Mouse (Mus musculus): Measurements from ENCODE around the gene Dscam.
"Not testable (repeated sequence)": the region's sequence is repeated elsewhere in the genome, so short reads cannot be mapped to it uniquely, and the experiment has no call there.

Gene Dscam

DNA sequence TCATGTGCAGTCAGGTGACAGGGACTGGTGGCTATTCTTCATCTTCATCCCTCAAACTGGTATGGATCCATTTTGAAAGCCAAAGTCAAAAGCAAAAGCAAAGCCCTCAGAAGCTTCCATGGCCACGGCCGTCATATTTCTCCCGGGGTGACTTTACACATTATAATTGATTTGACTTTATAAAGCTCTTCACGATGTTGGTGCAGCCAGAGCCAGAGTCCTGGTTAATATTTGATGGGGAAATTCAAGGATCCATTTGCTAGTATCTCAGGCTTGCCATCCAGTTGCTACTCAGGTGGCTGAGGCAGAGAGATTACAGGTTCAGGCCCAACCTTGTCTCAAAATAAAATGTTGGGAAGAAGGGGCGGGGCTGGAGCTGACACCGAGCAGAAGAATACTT is 238.3 kb downstream of the Dscam start:
- DNase-seq: no peak

DNA sequence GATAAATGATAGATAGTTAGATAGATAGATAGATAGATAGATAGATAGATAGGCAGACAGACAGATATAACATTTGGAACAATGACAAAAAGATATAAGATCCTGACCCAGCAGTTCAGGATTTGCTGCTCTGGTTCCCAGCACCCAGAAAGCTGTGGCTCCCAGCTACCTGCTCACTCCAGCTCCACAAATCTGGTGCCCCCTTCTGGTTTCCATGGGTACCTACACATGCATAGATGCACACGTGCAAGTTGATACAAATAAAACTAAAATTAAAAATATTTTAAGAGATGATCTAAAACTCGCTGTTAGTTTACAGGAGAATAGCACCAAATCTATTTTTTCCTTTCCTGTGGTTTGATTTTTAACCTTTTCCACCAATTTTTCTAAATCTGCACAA is 238.8 kb downstream of the Dscam start:
- no peak for DNase-seq

DNA sequence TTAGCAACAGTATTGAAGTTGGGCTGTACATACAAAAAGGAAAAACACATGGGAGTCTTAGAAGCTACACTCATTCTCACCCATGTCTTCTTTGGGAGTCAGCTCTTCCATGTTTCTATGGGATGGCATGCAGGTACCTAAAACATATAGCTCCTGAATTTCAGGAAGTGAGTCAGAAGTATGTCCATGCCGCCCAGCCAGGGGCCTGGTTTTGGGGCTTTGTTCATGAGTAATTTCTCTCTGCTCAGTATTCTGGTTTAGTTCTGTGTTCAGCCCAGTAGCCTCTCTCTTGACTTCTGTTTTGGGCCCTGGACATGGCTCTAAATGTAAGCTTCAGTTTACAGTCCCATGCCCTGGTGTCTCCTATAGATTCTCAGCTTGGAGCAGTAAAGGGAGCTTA is 242.5 kb downstream of the Dscam start:
- DNase-seq: no peak

DNA sequence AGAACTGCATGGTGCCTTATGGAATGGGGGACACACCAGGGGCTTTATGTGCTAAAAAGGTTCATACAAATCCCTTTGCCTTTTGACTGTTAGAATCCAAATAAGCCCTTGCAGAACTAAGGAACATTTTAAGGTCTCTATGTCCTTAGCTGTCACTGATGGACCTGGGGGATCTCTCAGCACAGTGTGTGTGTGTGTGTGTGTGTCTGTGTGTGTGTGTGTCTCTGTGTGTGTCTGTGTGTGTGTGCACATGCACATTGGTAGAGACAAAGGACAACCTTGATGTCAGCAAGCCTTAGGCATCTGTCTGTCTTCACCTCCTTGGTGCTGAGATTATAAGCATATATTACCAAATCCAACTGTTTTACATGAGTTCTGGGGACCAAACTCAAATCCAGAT is 243.1 kb downstream of the Dscam start:
- DNase-seq: no peak

DNA sequence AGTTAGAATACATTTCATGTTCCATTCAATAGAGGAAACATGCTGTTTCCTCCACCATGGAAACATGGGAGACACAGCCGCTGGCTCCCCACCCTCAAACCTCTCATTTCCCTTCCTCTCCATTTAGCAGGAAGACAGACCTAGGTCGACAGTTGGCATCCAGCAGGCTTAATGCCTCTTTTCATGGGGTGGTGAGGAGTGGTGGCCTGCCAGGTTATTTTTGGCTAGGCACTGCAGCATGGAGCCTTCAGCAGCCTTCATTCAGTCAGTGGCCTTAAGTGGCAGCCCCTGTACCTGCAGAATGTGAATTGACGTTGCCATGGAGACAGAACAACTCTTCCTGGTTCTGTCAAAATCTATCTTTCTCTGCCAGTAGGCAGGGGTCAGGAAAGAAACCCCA is 243.6 kb downstream of the Dscam start:
- DNase-seq: no peak

DNA sequence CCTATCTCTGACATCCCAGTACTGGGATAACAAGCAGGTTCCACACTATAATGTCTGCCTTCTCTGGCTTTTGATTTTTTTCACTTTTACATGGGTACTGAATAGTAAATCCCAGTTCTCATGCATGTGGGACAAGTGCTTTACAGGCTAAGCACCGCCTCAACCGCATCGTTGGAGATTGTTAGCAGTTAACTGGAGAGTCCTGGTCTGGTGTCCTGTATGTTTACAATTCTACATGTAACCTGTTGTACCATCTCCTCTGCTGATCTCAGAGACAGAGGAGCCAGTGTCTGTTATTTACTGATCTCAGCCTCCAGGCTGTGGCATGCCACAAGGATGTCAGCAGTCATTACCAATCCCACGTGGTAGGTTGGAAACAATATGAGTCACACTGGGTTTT is 246.6 kb downstream of the Dscam start:
- DNase-seq: no peak

DNA sequence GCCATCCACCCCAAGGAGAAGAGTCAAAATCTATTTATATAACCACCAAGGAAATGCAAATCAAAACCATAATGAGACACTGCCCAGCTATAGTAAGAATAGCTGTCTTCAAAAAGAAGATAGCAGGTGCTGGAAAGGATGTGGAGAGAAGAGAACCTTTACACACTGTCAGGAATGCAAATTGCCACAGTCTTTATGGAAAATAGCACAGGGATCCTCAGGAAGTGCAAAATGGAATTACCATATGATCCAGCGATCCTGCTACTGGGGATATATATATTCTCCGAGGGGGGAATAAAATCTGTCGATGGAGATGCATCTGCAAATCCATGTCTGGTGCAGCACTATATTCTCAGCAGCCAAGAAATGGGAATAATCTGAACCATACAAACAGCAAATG is 256.1 kb downstream of the Dscam start:
- DNase-seq: no peak

DNA sequence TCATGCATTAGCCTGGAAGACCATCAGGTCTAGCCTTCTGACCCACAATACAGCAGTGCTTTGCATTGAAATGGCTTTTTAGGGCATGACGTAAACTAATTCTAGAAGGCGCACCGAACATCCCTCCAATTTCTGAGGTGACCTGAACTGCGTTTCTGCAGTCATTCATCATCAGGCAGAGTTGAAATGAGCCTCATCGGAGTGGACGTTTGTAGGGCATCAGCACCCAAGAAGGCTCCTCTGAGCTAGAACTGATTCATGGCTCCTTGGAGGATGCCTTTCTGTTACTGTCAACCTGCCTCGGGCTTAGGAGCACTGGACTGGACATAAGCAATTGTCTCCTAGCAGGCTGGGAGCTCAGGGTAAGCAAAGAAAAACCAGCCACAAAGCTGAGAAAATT is 257.7 kb downstream of the Dscam start:
- no peak for DNase-seq

DNA sequence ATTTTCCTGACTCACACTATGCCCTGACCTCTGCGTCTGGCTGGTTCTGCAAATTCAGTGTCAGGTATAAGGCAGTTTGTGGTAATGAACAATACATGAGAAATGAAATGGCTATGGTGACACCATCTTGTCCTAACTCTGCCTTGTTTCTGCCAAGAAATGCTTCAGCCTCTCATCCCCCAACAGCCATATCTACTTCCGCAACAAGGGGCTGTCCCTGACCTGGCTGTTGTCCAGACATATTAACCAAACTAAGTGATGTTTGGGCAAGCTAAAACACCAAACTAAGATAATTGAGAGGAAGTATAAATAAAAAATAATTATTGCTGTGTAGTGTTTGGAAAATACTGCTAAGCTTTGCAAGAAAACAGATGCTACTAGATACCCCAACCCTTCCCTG is 258.4 kb downstream of the Dscam start:
- DNase-seq: no peak

DNA sequence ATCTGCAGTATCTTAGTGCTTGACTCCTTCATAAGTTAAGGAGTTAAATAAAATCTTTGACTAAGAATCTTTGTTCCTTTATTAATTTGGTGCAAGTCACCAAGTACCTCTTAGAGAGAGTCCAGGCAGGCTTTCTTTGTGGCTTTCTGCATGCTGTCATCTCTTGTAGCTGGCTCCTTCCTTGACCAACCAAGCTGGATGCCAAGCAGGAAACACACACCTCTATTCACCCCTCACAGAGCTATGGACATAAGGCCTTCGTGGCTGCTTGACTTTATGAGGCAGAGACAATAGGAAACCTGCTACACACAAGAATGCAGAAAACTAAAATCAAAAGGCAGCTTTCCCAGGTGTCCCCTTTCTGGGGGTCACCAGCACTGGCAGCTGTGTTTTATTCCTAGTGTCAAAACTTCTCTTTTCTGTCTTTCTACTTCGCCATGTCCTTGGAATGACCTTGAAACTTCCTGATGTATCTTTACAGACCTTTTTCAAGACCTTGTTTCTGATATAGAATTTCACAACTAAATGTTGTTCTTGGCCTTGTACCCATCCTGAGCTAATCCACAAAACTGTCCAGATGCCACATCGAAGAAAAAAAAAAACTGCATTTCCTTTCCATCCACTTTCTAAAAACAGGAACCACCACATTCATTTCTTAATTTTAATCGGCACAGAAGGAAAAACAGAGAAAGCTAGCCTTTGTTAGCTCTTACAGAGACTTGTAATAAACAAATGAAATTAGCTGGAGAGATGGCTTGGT is 260.0 kb downstream of the Dscam start:
- no peak for DNase-seq

DNA sequence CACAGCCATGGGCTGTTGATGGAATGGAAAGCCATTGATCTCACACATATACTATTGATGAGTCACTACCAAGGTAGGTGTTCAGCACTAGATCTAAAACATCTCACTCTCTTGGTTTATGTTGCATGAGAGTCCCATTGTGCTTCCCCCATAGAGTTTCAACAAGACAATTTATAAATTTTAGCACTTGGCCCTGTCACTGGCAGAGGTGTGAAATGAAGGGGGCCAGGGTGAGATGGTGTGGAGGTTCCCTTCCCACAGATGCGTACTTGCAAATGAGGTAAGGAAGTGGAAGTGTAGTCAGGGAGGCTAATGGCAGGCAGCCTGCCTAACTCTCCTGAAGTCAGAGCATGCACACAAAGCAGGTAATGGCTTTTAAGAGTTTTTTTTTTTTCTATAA is 262.7 kb downstream of the Dscam start:
- DNase-seq: no peak

DNA sequence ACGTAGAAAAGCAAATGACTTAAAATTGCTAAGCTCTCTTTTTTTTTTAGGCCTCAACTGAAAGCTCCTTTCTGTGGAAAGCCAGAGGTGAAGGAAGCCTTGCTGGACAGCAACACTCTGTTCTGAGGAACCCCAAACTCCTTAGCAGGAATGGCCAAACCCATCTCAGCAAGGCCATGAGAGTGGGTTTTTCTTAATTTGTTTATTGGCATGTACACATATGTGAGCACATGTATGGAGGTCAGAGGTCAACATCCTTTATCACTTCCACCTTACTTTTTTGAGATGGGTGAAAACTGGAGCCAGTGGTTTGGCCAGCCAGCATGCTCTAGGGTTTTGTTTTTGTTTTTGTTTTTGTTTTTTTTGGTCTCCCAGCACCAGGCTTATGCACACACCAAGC is 263.5 kb downstream of the Dscam start:
- DNase-seq: no peak

DNA sequence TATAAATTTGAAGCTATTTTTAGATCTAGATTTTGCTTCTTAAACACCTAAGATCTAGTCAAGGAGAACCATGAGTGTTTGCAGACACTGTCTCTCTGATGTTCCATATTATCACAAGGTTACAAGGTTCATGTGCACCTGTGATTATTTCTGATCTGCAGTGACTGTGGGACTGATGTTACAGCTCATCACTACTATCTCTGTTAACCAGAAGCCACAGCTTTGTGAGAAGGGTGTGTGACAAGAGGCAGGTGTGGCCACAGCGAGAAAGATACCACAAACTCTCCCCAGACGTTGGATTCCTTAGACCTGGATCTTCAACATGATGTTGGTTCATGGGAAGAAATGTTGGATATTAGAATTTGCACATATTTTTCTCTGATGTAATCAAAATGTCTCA is 263.9 kb downstream of the Dscam start:
- DNase-seq: no peak

DNA sequence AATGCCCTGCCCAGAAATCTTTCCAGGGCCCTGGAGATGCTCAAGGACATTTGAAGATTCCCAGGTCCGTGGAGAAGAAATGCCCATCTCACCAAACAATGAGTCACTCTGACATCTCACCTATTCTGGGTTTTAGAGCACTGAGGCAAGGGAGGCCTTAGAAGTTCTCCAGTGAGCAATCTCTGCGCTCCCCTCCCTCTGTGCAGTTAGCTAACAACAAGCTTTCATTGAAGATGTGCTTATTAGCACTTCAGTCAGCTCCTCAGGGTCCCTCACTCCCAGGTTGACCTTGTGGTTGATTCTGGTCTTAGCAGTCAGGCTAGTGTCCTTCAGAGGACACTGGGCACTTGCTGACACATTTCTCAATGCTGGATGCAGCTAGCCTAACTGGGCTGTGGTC is 265.8 kb downstream of the Dscam start:
- DNase-seq: no peak

DNA sequence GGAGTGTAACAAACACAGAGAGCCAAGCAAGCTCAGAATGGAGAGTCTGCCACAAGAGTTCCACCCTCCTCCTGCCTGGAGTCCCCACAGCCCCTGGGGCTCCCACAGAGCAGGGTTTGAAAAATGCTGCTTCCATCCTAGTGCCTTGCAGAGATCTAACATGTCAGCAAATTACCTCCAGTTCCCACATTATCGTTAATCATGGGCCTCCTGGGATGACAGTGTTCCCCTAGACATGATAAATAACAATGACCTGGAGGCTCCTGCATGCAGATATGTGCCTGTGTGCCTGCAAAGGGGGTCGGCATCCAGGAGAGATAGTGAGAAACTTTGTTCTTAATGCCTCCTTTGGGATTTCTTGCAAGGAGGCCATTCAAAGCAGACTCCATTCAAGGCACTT is 266.2 kb downstream of the Dscam start:
- no peak for DNase-seq

DNA sequence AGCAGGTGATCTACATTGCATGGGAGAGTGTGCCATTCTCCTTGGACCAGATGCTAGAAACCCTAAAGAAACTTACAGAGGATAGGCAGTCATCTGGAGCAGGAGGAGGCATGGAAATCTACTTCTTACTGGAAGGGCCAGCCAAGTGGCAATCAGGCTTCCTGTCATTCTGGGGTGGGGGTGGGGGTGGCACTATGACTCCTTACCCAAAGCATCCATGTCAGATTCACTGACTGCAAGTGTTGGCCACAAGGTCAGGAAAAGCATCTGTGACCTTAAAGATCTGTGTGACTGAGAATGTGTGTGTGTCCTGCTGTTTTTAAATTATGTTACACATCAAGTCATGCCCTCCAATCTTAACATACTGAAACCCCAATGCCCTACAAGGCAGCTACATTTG is 268.0 kb downstream of the Dscam start:
- no peak for DNase-seq

DNA sequence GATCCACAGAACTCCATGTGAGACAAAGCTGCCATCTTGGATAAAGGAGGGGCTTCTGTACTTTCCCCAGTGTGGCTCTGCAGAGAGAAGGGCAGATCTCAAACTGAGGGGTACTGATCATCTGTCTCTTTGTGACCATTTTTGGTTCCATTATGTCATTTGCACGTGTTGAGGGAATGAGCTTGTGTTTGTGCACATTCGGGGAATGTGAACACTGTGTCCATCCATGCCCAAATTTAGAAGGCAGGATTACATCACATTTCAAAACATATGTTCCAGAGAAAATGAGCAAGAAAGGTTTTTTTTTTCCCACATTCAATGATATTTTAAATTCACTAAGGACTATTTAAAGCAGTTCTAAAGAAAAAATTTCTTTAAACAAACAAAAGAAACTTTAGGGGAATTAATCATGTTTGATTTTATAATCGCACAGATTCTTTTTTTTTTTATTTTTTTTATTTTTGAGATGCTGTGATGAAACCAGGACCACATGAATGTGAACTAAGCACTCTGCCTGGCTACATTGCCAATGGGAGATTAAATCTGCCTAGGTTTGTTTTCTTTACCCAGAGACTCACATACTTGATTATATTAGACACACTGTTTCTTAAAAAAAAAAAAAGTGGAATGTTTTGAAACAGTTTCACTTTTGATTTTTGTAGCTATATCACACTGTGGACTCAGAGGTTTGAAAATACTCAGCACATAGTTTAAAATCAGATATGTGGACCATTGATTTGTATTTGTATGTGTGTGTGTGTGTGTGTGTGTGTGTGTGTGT is 269.1 kb downstream of the Dscam start:
- DNase-seq: no peak

DNA sequence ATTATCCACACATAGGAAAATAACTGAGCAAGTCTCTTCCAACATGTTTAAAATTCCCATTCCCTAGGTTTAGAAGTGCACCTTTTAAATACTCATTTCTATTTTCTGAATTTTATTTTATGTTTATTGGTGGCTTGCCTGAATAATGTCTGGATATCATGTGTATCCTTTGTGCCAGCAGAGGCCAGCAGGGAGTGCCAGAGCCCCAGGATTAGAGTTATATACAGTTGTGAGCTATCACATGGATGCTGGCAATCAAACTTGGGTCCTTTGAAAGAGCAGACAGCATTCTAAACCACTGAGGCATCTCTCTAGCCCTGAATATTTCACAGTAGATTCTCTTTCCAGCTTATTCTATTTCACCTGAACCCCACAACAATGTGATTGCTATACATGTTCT is 271.2 kb downstream of the Dscam start:
- no peak for DNase-seq

DNA sequence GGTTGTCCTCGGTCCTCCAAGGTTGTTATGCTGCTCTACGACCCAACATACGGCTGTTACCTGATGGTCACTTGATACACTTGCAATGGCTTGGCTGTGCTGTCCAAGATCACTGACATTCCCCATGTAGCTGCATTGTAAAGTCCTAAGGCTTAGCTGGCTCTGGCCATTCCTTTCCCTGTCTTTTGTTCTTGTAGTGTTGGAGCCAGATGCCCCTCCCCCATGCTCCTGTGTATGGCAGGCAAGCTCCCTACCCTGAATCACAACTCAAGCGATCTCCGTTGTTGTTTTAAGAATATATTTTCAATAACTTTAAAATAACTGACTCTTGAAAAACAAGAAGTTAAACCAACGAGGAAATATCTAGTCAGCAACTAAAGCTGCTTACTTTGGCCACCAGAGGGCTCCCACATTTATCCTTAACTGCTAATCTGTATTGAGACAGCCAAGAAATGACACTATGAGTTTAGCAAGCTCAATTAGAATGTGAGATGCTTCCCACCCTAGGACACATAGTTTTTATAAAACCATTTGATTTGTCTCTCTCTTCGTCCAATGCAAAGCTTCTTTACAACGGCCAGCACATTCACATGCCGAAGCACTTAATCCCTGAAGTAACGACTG is 273.9 kb downstream of the Dscam start:
- DNase-seq: no peak

DNA sequence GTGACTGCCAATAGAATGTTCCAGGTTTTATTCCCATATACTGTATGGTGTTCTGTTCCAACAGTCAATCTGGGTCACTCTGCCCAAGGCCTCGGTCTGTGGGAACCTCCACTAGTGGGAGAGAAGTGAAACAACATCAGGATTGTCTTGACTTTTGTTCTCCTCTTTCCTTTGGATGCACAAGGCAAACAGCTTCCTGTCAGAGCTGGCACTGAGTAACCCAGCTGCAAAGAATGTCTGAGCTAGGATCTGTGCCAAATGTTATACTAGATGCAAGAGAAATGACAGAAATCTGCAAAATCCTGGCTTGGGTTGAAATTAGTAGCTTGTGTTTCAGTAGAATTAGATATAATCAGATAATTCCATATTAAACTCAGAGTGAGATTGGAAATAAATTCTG is 282.5 kb downstream of the Dscam start:
- no peak for DNase-seq

DNA sequence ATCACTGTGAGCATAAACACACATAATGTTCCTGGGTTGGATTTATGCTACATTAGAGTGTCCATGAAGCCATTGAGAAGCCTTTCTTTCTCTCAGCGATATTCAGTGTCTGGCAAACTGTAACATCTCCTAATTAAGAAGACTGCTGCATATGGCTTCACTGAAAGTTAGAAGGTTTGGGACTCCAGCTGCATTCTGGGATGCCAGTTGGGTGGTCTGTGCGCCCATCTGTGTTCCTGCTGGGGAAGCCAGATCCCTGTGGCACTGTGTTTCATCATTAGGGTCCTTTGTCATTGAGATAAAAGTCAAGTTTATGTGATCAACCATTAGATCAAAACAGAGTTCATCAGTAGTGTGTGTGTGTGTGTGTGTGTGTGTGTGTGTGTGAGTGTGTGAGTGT is 284.7 kb downstream of the Dscam start:
- DNase-seq: no peak

DNA sequence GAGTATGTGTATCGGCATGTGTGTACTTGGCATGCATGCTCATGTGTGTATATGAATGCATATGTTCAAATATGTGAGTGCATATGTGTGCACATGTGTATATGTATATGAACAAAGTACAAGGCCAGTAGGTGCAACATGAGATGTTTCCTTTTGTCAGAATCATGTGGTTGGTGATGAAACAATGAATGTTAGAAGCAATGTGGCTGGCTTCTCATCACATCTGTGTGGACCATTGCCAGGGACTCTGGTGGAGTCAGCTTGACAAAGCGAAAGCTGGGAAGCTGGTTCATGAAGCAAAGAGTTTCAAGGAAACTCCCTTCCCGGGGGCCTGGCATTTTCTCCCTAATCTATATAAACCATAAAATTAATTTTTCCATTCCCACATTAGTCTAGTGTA is 286.0 kb downstream of the Dscam start:
- not testable (repeated sequence) for DNase-seq

DNA sequence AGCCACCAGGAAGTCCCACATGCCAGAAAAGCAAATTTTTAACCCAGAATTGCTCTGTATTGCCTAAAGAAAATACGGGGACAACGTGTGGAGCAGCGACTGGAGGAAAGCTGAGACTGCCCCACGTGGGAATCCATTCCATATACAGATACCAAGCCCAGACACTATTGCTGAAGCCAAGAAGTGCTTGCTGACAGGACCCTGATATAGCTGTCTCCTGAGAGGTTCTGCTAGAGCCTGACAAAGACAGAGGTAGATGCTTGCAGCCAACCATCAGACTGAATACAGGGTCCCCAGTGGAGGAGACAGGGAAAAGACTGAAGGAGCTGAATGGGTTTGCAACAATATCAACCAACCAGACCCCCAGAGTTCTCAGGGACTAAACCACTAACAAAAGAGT is 293.3 kb downstream of the Dscam start:
- DNase-seq: no peak

DNA sequence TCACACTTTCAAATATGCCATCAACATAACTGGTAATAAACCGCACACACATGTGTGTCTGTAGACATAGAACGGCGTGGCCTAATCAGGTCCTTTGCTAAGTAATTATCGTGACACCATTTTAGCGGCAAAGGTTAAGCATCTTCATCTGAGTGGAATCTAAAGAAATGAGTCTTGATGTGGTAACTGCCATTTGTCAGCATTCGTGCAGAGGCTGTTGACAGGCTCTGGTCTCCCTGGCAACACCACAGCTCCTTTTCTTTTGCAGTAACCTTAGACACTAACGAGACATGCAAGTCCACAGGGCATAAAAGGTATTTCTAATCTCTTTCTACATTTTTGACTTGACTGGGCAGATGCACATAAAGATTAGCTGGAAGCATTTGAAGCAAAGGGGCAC is 297.8 kb downstream of the Dscam start:
- DNase-seq: no peak
